In the genomic region with DNA sequence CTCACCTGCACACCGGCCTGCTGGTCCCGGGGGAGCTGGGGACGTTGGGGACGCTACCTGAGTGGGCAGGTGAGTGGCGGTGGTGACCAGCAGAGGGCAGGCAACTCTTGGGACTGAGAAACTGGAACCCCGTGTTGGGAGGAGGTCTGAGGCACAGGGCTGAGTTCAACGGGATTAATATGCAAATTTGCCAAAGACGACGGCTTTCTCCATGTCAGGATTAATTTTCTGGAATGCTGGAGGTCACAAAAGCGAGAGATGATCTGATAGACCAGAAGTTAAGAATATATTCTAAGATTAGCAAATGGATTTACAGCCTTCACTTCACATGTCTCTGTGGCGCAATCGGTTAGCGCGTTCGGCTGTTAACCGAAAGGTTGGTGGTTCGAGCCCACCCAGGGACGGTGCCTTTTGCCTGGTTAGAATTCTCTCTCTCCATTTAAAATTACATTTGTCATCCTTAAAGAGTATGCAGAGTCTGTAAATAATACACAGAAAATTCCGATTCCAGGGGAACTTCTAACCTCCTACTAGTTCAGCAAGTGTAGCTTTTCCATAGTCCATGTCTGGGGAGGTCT, we compare ENCODE assay signal across 8 mouse cellular contexts. TPM values are rescaled to one million over a fixed set of nuclear protein-coding genes. Genes with fewer than 3 reads are reported as not detected.
DNase-seq lines count a peak whose midpoint lies in the region; ATAC-seq and TF ChIP-seq lines count a peak whose summit lies in the region.

No protein-coding gene starts in this region.

- 0 out of 2 replicates have a peak, but pooled peaks have one; percentile 7 for ATAC-seq in forebrain, embryonic 15.5 days (replicated peaks)
- peak; percentile 42 for ATAC-seq in lung, embryonic 14.5 days (ENCODE audit: insufficient read depth)

- no peaks in the 10 kb centered on the region for H3K9me3 ChIP-seq in ES-E14 (ENCODE audit: control insufficient read depth, insufficient read depth, low read depth, low read length)
- no peaks in the 10 kb centered on the region for H3K9me3 ChIP-seq in forebrain, embryonic 15.5 days
- no peaks in the 10 kb centered on the region for H3K9me3 ChIP-seq in lung, embryonic 14.5 days (ENCODE audit: low read depth, low read length)

- intact Hi-C loops in heart, postnatal 36 days (cut with DNase I): no loop called here

- H3K9ac ChIP-seq in ES-E14 (ENCODE audit: insufficient read depth, low read depth, low read length, poor library complexity, severe bottlenecking): peak overlapping the region; percentile 46
- H3K9ac ChIP-seq in forebrain, embryonic 15.5 days (replicated peaks): peak overlapping the region; percentile 34
- H3K9ac ChIP-seq in lung, embryonic 14.5 days: peak overlapping the region; percentile 51

- under 1% methylated on average over 19 of the region's 19 CpGs for WGBS in forebrain, embryonic 15.5 days
- WGBS in lung, embryonic 14.5 days: under 1% methylated on average over 19 of the region's 19 CpGs

- H3K4me1 ChIP-seq in ES-E14 (ENCODE audit: control insufficient read depth in 2 of 2, insufficient read depth in 2 of 2, low read length in 2 of 2, poor library complexity in 1 of 2): peaks cover 2 to 3% of the 10 kb centered on the region in 2 experiments; a peak in 3 of 4 replicates
- peaks cover 6% of the 10 kb centered on the region; the same call in 1 of the 2 replicates for H3K4me1 ChIP-seq in forebrain, embryonic 15.5 days
- peaks cover 3% of the 10 kb centered on the region; the same call in 1 of the 2 replicates for H3K4me1 ChIP-seq in lung, embryonic 14.5 days (ENCODE audit: insufficient read depth)

- peak overlapping the region; percentile 66 to 67 for H3K4me3 ChIP-seq in ES-E14 (ENCODE audit: insufficient read depth in 1 of 2, low read depth in 1 of 2, low read length in 2 of 2, poor library complexity in 1 of 2, severe bottlenecking in 1 of 2)
- peak overlapping the region; percentile 42 for H3K4me3 ChIP-seq in forebrain, embryonic 15.5 days
- H3K4me3 ChIP-seq in lung, embryonic 14.5 days (ENCODE audit: low read depth, low read length): peak overlapping the region; percentile 56

- H3K27me3 ChIP-seq in forebrain, embryonic 15.5 days: no peaks in the 10 kb centered on the region
- H3K27me3 ChIP-seq in lung, embryonic 14.5 days (ENCODE audit: insufficient read depth, low read length): no peaks in the 10 kb centered on the region

- no peaks in the 10 kb centered on the region for H3K36me3 ChIP-seq in ES-E14 (ENCODE audit: control insufficient read depth, insufficient read depth, low read length, poor library complexity, severe bottlenecking)
- H3K36me3 ChIP-seq in forebrain, embryonic 15.5 days: no peaks in the 10 kb centered on the region
- no peaks in the 10 kb centered on the region for H3K36me3 ChIP-seq in lung, embryonic 14.5 days (ENCODE audit: insufficient read depth)

- H3K4me2 ChIP-seq in forebrain, embryonic 15.5 days (replicated peaks): peak overlapping the region; percentile 54
- peak overlapping the region; percentile 80 for H3K4me2 ChIP-seq in lung, embryonic 14.5 days

- peak; percentile 64 for DNase-seq in ES-E14 (ENCODE audit: low read depth, low spot score)
- DNase-seq in cerebellum, adult 11-12 months: peak; percentile 83
- DNase-seq in heart, postnatal 36 days: peak; percentile 80 to 83
- peak; percentile 67 to 92 for DNase-seq in layer of hippocampus, adult 8-10 months (ENCODE audit: low spot score in 2 of 2)
- peak; percentile 93 for DNase-seq in lung, embryonic 14.5 days
- DNase-seq in ovary, adult 18-20 months (ENCODE audit: low spot score): peak; percentile 39
- DNase-seq in thymus, postnatal 0 days (ENCODE audit: low spot score): peak; percentile 80

- in situ Hi-C loops in ES-E14 (cut with MboI; ENCODE audit: low sequenced_read_pairs in 2 of 2, unreplicated experiment in 2 of 2): no loop called here

- no peak overlapping the region for H3K27ac ChIP-seq in ES-E14 (ENCODE audit: insufficient read depth, low read depth, low read length, poor library complexity, severe bottlenecking)
- peak overlapping the region; percentile 56 for H3K27ac ChIP-seq in forebrain, embryonic 15.5 days (replicated peaks)
- peak overlapping the region; percentile 24; the same call in 1 of the 2 replicates for H3K27ac ChIP-seq in lung, embryonic 14.5 days (ENCODE audit: low read depth)

- TF ChIP-seq CTCF in lung, embryonic 14.5 days (IDR thresholded peaks at IDR 0.05; ENCODE audit: low read depth): peak; percentile 79

TF ChIP-seq in ES-E14, 5 proteins besides CTCF, POLR2A, EP300 and RAD21:
- TF ChIP-seq HCFC1 (IDR thresholded peaks at IDR 0.05; ENCODE audit: borderline replicate concordance, insufficient read depth, low read length) (0 out of 2 replicates have a peak, but pooled peaks have one; percentile 52), MAFK (IDR thresholded peaks at IDR 0.05; ENCODE audit: insufficient read depth, low read depth, low read length) (peak; percentile 92), ZNF384 (IDR thresholded peaks at IDR 0.05; ENCODE audit: low read depth, low read length) (no peak)
TF ChIP-seq in ES-E14: peak in this region for 2.

RNA-seq across cellular contexts. Expression of a gene that starts 27.4 kb away (rescaled TPM):
- total RNA-seq in ES-E14 (2012; rRNA removed): 1.0 and 1.2 TPM in 2 replicates
- 0.43 and 0.82 TPM in 2 replicates for polyA plus RNA-seq in forebrain, embryonic 15.5 days (2015; fragmentation: Nextera tagmentation; extraction: Ambion mirVana)
- 100 to 1,000 TPM; 261 to 293 TPM for total RNA-seq in heart, postnatal 36 days (2021)
- total RNA-seq in layer of hippocampus, adult 8-10 months (2022): under 1 TPM in 2 of 4 experiments, not detected in 2; 0.16 to 0.22 TPM
- 0.20 and 0.35 TPM in 2 replicates for polyA plus RNA-seq in lung, embryonic 14.5 days (2014; fragmentation: Nextera tagmentation; extraction: Ambion mirVana)
- polyA plus RNA-seq in thymus, postnatal 0 days (2015; fragmentation: Nextera tagmentation; extraction: Ambion mirVana): 0.13 and 0.18 TPM in 2 replicates

RNA-seq across cellular contexts. Expression of a gene that starts 45.4 kb away (rescaled TPM):
- not detected in 2 replicates for total RNA-seq in ES-E14 (2012; rRNA removed)
- polyA plus RNA-seq in forebrain, embryonic 15.5 days (2015; fragmentation: Nextera tagmentation; extraction: Ambion mirVana): not detected in 2 replicates
- total RNA-seq in heart, postnatal 36 days (2021): not detected
- total RNA-seq in layer of hippocampus, adult 8-10 months (2022): not detected
- not detected in 2 replicates for polyA plus RNA-seq in lung, embryonic 14.5 days (2014; fragmentation: Nextera tagmentation; extraction: Ambion mirVana)
- polyA plus RNA-seq in thymus, postnatal 0 days (2015; fragmentation: Nextera tagmentation; extraction: Ambion mirVana): 0.46 and 0.55 TPM in 2 replicates

Comparison
In these comparisons a context has a peak if more than half of its experiments do, and no peak if none do; other contexts are left out.
1. DNase-seq: peak in every context shown above with its lines; median percentile 93 in lung, embryonic 14.5 days; 83 in cerebellum, adult 11-12 months; 82 in heart, postnatal 36 days; 80 in thymus, postnatal 0 days; 80 in layer of hippocampus, adult 8-10 months; 64 in ES-E14; 39 in ovary, adult 18-20 months.
2. RNA of a gene that starts 27.4 kb away (total RNA-seq): 261 to 293 TPM in heart, postnatal 36 days; 1.0 to 1.2 TPM in ES-E14 and 0.16 to 0.22 TPM in layer of hippocampus, adult 8-10 months; every median in the first group is over 100 times any median in the second.
3. Peak in every context shown above with its lines, with median percentiles within 50 percentile points of each other: H3K4me3 ChIP-seq and H3K9ac ChIP-seq.